Mouse (Mus musculus) left cerebral cortex, adult 11 months (tissue): ENCODE data around the gene Myo1e.

Experiments used
- DNase-seq: peaks from one replicate; pipeline ENCODE4 v3.0.0; 2022; ENCODE audit warnings: low spot score

The Myo1e gene

DNA sequence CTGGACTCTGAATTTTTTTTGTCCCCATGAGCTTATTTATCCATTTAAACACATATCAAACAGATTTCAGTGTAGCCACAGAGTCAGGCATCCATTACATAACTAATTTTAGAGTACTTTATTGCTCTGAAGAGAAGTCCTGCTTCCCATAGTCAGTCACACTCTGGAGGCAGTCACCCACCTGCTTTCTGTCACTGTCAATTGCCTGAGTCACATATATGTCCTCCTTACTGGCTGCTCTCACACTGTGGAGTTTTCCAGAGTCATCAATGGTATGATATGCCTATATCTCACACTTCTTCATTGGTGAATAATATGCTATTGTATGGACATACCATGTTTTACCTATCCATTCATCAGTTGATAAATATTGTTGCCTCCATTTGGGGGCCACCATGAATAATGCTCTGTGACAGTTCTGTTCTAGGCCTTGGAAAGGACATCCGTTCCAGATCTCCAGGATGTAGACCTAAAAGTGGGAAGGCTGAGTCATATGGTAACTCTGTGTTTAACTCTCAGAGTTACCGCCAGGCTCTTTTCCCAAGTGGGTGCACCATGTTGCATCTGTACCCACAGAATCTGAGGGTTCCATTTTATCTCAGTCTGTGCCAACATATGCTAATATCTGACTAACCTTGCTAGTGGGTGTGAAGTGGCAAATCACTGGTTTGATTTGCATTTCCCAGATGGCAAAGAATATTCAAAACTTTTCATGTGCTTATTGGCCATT, 152.4 kb downstream of the Myo1e start:
- no peak for DNase-seq

DNA sequence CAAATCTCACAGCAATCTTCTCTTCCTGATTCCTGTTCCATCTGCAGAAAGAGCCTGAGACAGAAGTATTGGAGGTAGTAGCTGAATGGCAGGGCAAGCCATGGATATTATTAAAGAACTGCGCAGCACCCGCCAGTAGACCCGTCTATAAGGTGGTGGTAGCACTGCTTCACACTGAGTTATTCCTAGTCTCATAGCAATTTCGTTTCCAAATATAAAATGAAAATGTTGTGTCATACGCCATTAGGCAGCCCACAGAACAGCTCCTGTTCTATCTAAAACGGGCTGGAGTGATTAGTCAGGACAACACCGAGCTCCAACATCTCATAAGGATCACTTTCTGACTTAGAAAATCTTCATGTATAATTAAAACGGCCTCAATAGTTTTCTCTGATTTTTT, 157.6 kb downstream of the Myo1e start:
- peak; percentile 17 for DNase-seq

DNA sequence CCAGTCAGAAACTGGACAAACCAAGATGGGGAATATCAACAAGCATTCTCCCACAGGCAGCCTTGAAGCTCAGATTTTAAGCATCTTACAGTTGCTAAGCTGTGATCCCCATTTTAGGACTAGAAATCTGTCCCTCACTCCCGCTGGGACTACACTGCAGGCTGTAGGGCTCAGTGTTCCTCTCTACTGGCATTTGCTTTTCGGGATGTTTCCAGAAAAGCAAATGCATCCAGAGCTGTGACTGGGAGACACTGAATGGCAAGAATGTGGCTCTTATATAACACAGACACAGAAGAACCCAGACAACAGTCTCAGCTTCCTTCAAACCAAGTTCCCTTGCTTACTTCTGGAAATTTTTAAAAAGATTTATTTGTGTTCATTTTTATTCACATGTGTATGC, 158.8 kb downstream of the Myo1e start:
- DNase-seq = no peak

DNA sequence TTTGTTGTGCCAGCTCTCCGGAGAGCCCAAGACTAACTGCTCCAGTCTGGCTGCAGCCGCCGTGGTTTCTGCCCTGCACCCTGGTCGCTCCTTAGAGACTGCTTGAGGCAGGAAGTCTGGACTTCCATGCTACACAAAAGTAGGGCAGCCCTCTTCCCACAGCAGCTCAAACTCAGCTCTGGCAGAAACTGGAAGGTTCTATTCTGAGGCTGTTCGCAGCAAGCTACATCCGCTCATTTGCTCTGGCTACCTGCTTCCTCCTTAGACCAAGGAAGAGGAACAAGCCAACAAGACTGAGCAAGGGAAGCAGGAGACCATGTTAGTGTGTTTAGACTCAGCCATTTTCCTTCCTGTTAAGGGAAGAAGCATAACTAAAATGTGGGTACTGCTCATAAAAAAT, 159.7 kb downstream of the Myo1e start:
- peak; percentile 37 for DNase-seq

- no peak for DNase-seq
These were observed 164.5 kb downstream of the Myo1e start for GRCm38 (mm10) chr9:70371638-70372037.

DNA sequence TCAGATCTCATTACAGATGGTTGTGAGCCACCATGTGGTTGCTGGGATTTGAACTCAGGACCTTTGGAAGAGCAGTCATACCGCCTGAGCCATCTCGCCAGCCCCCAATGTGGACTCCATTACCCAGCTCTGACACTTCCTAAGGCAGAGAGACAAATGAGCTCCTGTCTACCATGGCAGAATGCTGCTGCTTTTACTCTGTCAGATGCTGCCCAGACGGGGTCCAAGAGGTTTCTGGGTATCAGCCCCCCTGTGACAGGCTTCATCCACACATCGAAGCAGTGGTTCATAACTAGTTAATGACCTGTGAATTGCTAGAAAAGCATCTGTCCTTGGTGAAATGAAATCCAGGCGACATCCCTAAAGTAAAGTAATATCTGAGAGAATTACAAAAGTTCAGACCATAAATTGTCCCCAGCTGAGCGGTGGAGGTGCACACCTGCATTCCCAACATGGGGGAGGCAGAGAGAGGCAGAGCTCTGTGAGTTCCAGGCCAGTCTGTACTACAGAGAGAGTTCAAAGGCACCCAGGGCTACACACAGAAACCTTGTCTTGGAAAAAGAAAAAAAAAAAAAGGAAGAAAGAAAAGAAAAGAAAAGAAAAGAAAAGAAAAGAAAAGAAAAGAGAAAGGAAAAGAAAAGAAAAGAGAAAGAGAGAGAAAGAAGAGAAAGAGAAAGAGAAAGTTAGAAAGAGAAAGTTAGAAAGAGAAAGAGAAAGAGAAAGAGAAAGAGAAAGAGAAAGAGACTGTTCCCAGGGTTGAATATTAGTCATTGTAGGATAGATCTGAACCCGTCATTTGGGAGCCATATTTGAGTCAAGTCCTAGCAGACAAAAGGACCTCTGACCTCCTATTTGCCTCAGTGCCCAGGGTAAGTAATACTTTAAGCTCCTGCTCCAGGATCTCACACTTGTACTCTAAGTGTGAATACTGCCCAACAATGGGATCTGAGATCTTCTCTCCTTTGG, 172.6 kb downstream of the Myo1e start:
- DNase-seq = no peak

DNA sequence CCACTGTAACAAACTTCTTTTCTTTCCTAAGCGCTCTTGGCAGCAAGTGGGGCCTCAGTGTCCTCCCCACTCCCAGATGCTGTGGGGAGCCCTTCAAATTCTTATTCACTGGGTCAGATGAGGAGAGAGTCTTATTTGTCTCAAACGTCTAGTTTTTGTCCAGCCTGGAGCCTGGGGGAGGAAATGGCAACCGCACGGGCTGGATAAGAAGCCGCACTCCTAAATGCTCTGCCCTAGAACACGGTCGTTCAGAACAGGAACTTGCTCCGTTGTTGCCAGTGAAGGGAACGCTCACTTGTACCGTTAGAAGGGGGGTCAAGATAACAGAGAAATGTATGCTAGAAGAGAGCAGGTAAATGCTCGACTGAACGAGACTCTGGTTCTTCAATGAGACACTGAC, 174.9 kb downstream of the Myo1e start:
- no peak for DNase-seq

DNA sequence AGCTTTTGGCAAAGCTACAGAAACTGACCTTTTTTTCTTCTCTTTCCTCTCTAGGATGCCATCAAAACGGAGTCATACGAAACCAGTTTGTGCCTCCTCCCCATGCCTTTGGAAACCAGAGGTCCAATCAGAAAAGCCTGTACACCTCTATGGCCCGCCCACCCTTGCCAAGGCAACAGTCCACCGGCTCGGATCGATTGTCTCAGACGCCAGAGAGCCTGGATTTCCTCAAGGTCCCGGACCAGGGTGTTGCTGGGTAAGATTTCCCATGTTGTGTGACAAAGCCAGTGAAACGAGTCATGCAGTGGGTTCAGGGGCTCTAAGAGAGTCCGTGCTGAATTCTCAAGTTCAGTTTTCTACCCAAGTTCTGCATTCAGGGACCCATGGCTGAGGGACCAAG, 176.6 kb downstream of the Myo1e start:
- no peak for DNase-seq

DNA sequence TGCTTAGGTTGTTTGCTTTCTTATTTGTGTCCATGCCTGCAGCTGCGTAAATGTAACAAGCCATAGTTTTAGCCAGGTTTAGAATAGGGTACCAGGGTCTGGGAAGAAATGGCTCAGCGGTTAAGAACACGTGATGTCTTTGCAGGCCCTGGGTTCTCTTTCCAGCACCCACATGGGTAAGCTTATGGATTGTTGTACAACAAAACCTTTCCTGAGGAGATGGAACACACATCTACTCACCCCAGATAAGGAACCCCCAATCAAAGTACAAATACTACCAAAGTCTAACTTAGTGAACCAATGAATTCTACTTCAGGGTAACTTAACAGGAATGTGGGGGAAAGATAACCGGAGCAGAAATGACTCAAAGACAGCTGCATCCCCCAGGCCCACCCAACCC, 177.3 kb downstream of the Myo1e start:
- DNase-seq = no peak

DNA sequence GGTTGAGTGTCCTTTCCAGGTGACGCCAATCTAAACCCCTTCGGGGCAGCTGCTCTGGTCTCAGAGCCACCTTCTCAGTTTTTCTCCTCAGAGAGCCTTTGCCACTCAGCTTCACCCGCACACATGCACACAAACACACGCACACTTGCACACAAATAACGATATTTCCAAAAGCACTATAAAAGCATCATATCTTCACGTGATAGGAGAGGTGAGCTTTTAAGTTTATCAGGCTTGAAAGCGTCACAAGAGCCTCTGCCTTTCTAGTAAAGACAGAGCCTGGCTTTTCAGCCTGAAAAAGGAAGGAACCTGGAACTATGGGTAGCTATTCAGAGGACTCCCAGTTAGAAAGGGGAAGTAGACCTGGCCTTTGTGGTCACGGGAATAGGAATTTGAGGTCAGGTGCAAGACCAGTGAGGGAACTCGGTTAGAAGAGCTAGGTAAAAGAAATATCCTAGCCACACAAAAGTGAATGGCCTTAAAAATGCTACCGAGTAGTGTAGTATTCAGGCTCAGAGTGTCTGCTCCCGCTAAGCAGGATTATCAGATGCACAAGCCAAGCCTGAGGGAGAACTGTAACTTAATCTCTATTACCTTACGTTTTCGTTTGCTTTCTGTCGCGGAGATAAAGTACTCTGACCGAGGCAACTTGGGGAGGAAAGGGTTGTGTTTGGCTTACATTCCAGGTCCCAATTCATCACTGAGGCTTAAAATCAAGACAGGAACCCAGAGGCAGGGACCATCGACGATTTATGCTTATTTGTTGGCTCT, 178.0 kb downstream of the Myo1e start:
- DNase-seq = no peak

DNA sequence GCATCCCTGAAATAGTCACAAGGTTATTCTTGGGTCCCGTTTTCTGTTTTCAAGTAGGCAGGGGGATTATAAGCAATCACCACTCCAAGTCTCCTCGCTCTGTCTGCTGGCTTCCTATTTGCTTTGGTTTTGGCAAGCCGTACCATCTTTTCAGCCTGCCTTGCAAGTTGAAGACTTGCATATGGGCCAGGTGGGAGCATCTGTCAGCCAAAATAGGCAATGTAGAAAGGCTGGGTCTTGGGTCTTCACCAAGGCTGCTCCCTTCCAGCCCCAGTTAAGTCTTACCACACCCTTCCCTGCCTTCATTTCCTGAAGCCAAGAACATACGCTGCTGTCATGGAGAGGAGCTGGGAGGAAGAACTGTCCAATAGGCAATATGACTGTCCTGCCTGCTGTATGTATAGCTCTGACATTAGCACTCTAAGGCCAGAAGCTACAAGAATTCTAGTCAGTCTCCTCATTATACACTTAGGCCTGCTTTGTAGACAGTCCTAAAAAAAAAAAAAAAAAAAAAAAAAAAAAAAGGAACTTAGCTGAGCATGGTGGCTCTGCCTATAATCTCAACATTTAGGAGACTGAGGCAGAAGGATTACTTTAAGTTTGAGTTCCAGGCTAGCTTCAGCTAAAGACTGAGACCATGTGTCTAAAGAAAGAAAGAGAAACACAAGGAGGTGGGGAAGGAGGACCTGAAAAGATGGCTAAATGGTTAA, 180.4 kb downstream of the Myo1e start:
- DNase-seq = no peak

DNA sequence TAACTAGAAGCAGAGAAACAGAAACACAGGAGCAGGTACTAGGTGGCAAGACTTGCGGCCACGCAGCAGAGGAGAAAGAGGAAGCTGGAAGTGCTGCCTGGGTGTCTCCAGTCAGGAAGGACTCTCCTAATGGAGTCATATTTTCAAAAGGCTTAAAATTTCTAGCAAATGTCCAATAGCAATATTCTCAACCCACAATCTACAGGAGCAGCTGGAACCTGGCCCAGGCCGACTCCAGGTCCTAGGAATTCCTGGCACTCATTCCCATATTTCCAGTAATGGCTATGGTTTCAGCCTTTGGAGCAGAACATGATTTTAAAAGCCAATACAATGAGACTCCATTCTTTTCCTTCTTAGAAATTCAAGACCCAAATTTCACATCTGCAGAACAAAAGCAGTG, 182.4 kb downstream of the Myo1e start:
- no peak for DNase-seq

GRCm38 (mm10) chr9:70391042-70391441, 183.9 kb downstream of the Myo1e start:
- DNase-seq = no peak

GRCm38 (mm10) chr9:70391660-70392562, 184.8 kb downstream of the Myo1e start:
- DNase-seq = no peak

- peak; percentile 36 for DNase-seq
These were observed 185.4 kb downstream of the Myo1e start for GRCm38 (mm10) chr9:70392563-70392907.

- DNase-seq = no peak
These were observed 188.5 kb downstream of the Myo1e start for GRCm38 (mm10) chr9:70395617-70396016.

- no peak for DNase-seq
These were observed 188.9 kb downstream of the Myo1e start for GRCm38 (mm10) chr9:70396083-70396482.

- DNase-seq = no peak
These were observed 194.9 kb downstream of the Myo1e start for GRCm38 (mm10) chr9:70401937-70402539.

DNA sequence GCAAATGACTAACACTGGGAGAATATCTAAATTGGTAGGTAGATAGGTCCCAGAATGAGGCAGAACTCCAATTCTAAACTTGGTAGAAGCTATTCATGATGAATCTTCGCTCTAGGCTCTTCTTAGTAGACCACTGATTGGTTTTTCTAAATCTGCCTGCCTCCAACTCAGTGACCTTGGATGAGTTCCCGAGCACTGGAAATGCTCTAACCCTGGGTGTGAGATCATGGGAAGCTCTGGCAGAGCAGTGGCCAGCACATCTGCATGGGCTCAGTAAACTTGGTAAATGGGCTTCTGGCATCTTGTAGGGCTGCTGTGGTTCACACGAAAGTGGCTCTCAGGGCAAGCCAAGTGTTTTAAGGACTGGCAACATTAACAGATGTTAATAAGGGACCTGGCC, 199.4 kb downstream of the Myo1e start:
- no peak for DNase-seq

GRCm38 (mm10) chr9:70408791-70409190, 201.6 kb downstream of the Myo1e start:
- no peak for DNase-seq
